Mouse (Mus musculus) heart, postnatal 0 days (tissue): Measurements from ENCODE around the gene Emx1. TPM values are rescaled to one million over a fixed set of nuclear protein-coding genes. Genes with fewer than 3 reads are reported as not detected.

ENCODE experiments used
- ATAC-seq: fragments of 200-750 bp; cut with Nextera tagmentation; 2 replicates; pipeline ENCODE4 v1.8.0; 2017; ENCODE audit warnings: low read depth, moderate number of reproducible peaks, moderate library complexity; ENCODE audit not compliant: insufficient read depth
- DNase-seq: peaks from one replicate; pipeline ENCODE4 v3.0.0-alpha.2; 2016; ENCODE audit warnings: low spot score
- H3K27ac ChIP-seq: fragments of 300-500 bp; sonication (generic); 2 replicates; pipeline ENCODE4 v1.5.1; 2014; ENCODE audit warnings: low read depth, mild to moderate bottlenecking
- H3K27me3 ChIP-seq: fragments of 300-500 bp; sonication (generic); 2 replicates; pipeline ENCODE4 v1.6.1; 2014; ENCODE audit warnings: low read length, mixed read lengths; ENCODE audit not compliant: control insufficient read depth, insufficient read depth
- H3K36me3 ChIP-seq: fragments of 300-500 bp; sonication (generic); replicated peaks from 2 replicates; pipeline ENCODE4 v1.6.1; 2014; ENCODE audit warnings: low read length, mixed read lengths; ENCODE audit not compliant: control insufficient read depth, insufficient read depth
- H3K4me1 ChIP-seq: fragments of 300-500 bp; sonication (generic); 2 replicates; pipeline ENCODE4 v1.6.1; 2014; ENCODE audit warnings: antibody characterized with exemption; ENCODE audit not compliant: control insufficient read depth, insufficient read depth
- H3K4me2 ChIP-seq: fragments of 300-500 bp; sonication (generic); 2 replicates; pipeline ENCODE4 v1.6.1; 2014; ENCODE audit warnings: low read depth, mild to moderate bottlenecking, low read length, moderate library complexity
- H3K4me3 ChIP-seq: fragments of 300-500 bp; sonication (generic); 2 replicates; pipeline ENCODE4 v1.5.1; 2014; ENCODE audit warnings: low read depth, low read length
- H3K9ac ChIP-seq: fragments of 300-500 bp; sonication (generic); replicated peaks from 2 replicates; pipeline ENCODE4 v1.6.1; 2014; ENCODE audit warnings: low read depth, low read length, mixed read lengths
- H3K9me3 ChIP-seq: fragments of 300-500 bp; sonication (generic); replicated peaks from 2 replicates; pipeline ENCODE4 v1.6.1; 2016; ENCODE audit warnings: low read length; ENCODE audit not compliant: control insufficient read depth
- CTCF ChIP-seq: IDR thresholded peaks from 2 replicates; pipeline ENCODE4 v1.5.1; 2016; ENCODE audit warnings: antibody characterized with exemption, control low read depth, low read depth
- EP300 ChIP-seq: IDR thresholded peaks from 2 replicates; pipeline ENCODE4 v1.6.1; 2016; ENCODE audit warnings: antibody characterized with exemption, low read depth
- WGBS: fragments of 180-500 bp; shearing (Covaris S2); extraction: QIAGEN DNeasy Blood & Tissue Kit; methylation state at CpG from one replicate; pipeline ENCODE4 v1.1.7; 2014; 5-methylcytosine and 5-hydroxymethylcytosine counted together
- polyA plus RNA-seq: library from polyadenylated mRNA; unstranded; fragments of >200 nt; fragmentation: Nextera tagmentation; extraction: Ambion mirVana; gene quantifications from 2 replicates; pipeline ENCODE4 v1.2.1, GENCODE M21; 2015
- total RNA-seq: library from RNA; depleted of rRNA; stranded (reverse); fragments of >200 nt; gene quantifications from 2 replicates; pipeline ENCODE4 v1.2.3, GENCODE M21; 2014; ENCODE audit warnings: low replicate concordance

The Emx1 gene
- total and polyA plus RNA-seq, 2 experiments from 2014 or later: not detected

GRCm38 (mm10) chr6:85218684-85219445 is 31.6 kb downstream of the Emx1 start:
- no peak for ATAC-seq
- WGBS: 58% methylated on average over 5 of the region's 5 CpGs
- no peak for DNase-seq

GRCm38 (mm10) chr6:85219706-85220105 is 32.5 kb downstream of the Emx1 start:
- DNase-seq (no peak), ATAC-seq (no peak)
- WGBS: 90% methylated on average over 11 of the region's 11 CpGs
- Histone ChIP-seq H3K4me3 (no peak overlapping the region), H3K36me3 (no peaks in the 10 kb centered on the region), H3K9ac (no peak overlapping the region), H3K27ac (no peak overlapping the region), H3K27me3 (no peaks in the 10 kb centered on the region), H3K9me3 (no peaks in the 10 kb centered on the region), H3K4me1 (no peaks in the 10 kb centered on the region), H3K4me2 (no peak overlapping the region)
- TF ChIP-seq CTCF (no peak), EP300 (no peak)

More at GRCm38 (mm10) chr6:85218684-85219445, 31.6 kb downstream of the Emx1 start:
- no peaks in the 10 kb centered on the region for H3K9me3 ChIP-seq
- H3K36me3 ChIP-seq: no peaks in the 10 kb centered on the region
- no peak overlapping the region for H3K27ac ChIP-seq
- H3K4me1 ChIP-seq: no peaks in the 10 kb centered on the region
- no peak overlapping the region for H3K4me3 ChIP-seq
- no peak for TF ChIP-seq CTCF
- TF ChIP-seq EP300: no peak
- no peak overlapping the region for H3K4me2 ChIP-seq
- H3K9ac ChIP-seq: no peak overlapping the region
- H3K27me3 ChIP-seq: no peaks in the 10 kb centered on the region

GRCm38 (mm10) chr6:85220917-85221316 is 33.7 kb downstream of the Emx1 start:
- Histone ChIP-seq H3K9ac (no peak overlapping the region), H3K4me2 (no peak overlapping the region), H3K36me3 (no peaks in the 10 kb centered on the region), H3K4me3 (no peak overlapping the region), H3K27me3 (no peaks in the 10 kb centered on the region), H3K4me1 (no peaks in the 10 kb centered on the region), H3K9me3 (no peaks in the 10 kb centered on the region), H3K27ac (no peak overlapping the region)
- no peak for TF ChIP-seq EP300
- TF ChIP-seq CTCF: no peak
- ATAC-seq: no peak
- 72% methylated on average over 4 of the region's 4 CpGs for WGBS
- DNase-seq: no peak

- Histone ChIP-seq H3K9ac (no peak overlapping the region), H3K4me3 (no peak overlapping the region), H3K4me2 (no peak overlapping the region), H3K27ac (no peak overlapping the region), H3K36me3 (no peaks in the 10 kb centered on the region), H3K4me1 (no peaks in the 10 kb centered on the region), H3K27me3 (no peaks in the 10 kb centered on the region), H3K9me3 (no peaks in the 10 kb centered on the region)
- 83% methylated on average over 10 of the region's 10 CpGs for WGBS
- TF ChIP-seq EP300 (no peak), CTCF (no peak)
- DNase-seq (no peak), ATAC-seq (no peak)
Measured at GRCm38 (mm10) chr6:85222551-85222950, 35.3 kb downstream of the Emx1 start.

- H3K36me3 ChIP-seq: no peaks in the 10 kb centered on the region
- ATAC-seq (no peak), DNase-seq (no peak)
- H3K4me3 ChIP-seq: no peak overlapping the region
- no peak overlapping the region for H3K4me2 ChIP-seq
- H3K27ac ChIP-seq: no peak overlapping the region
- H3K27me3 ChIP-seq: no peaks in the 10 kb centered on the region
- H3K9me3 ChIP-seq: no peaks in the 10 kb centered on the region
- 74% methylated on average over 14 of the region's 14 CpGs for WGBS
- no peak for TF ChIP-seq CTCF
- TF ChIP-seq EP300: no peak
- no peaks in the 10 kb centered on the region for H3K4me1 ChIP-seq
- no peak overlapping the region for H3K9ac ChIP-seq
Measured at GRCm38 (mm10) chr6:85223498-85224150, 36.4 kb downstream of the Emx1 start.
